Mouse (Mus musculus) frontal cortex, adult (tissue): ENCODE data around the gene Tdrd6.

Source experiments
- ATAC-seq: cut with Nextera tagmentation; 2 replicates; pipeline ENCODE4 v1.9.2; 2017; ENCODE audit warnings: mild to moderate bottlenecking, moderate library complexity, mixed read lengths; ENCODE audit not compliant: low TSS enrichment

The Tdrd6 gene

DNA sequence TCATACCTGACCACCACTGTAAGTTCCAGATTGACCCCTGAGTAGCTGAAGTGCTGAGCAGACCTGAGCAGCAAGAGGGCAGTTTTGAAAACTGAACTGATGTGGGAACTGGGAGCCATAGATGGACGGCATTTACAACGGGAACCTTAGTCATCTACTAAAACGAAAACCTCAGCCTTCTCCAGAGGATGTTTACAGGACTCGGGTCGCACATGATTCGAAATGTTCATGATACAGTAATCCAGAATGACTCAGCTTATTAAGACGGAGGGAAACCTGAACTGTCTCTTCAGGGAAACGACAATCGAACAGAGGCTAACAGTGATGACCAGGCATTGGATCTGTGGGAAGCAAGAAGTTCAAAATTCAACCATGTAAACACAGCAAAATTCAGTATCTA lies 10.9 kb downstream of the Tdrd6 start:
- no peak for ATAC-seq

DNA sequence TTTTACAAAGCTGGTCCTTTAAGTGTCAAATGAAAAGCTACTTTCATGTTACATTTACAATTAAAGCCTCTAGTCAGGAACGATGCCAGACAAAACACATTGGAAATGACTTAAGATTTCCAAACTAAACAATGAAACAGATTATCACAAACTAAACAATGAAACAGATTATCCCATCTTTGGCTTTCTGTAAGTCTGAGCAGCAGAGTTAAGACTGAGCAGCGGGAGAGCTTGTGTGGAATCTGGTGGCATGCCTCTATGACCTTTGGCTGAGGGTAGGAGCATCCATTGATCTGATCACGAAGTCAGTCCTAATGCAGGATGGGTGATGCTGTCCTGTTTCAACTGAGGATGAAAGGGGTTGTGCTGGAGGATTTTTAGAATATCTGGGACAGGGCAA lies 17.9 kb downstream of the Tdrd6 start:
- no peak for ATAC-seq

DNA sequence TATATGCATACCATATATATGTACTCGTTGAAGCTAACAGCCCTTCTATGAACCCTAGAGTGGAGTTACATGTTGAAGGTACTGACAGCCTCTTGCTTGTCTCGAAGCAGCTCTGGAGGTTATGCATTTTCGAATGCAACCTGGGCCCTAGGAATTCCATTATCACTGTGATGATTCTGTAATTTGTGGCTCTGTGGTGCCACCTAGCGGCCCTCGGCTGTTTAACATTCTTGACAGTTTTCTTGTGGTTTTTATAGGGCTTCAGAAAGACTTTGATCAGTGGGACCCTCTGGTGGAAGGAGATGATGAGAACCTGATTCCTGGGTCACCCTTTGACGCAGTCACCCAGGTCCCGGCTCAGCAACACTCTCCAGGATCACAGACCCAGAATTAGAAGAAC lies 18.5 kb downstream of the Tdrd6 start:
- ATAC-seq, result peak; percentile 57

DNA sequence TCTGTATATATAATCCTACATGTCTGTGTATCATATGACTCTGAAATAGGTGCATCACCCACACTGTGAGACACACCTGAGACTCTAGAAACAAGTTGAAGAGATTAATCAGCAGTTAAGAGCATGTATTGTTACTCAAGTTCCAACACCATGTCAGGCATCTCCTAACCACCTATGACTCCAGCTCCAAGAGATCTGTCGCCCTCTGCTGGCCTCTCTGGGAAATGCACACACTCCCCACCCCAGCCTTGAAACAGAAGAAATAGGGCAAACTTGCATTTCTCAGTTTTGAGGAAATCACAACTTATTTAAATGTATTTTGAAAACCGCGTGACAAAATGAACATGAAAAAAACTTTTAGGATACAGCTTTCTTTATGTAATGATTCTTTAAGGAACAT lies 23.4 kb downstream of the Tdrd6 start:
- peak; percentile 64; the same call in 1 of the 2 replicates for ATAC-seq

DNA sequence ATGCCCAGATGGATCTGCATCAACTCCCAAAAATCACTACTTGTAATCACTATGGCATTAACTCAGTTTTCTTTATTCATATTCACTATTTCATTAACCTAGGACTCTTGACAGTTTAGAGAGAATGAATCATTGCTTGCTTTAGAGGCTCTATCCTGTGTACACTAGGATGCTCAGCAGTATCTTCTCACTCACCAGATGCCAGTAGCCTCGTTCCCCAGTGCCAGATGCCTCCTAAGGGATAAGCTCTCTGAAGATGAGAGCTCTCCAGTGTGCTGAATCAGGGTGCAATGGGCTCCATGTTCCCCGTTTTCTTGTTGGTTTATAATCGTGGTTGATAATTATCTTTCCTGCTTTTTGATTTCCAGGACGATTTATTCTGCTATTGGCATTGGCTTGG lies 31.4 kb downstream of the Tdrd6 start:
- peak; percentile 64; the same call in 1 of the 2 replicates for ATAC-seq

DNA sequence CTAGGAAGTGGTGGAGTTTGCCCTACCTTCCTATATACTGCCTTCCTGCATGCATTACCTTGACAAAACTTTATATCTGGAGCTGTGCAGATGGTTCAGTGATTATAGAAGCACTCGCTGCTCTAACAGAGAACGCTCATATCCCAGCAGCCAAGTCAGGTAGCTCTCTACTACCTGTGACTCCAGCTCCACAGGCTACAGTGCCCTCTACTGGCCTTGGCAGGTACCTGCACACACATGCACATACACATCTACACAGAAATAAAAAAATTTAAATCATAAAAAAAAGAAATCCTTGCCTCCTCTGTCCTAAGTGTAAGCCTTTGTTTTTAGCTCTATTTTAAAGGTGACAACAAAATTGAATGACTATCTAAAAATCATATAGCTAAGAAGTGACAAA lies 32.4 kb downstream of the Tdrd6 start:
- no peak for ATAC-seq

DNA sequence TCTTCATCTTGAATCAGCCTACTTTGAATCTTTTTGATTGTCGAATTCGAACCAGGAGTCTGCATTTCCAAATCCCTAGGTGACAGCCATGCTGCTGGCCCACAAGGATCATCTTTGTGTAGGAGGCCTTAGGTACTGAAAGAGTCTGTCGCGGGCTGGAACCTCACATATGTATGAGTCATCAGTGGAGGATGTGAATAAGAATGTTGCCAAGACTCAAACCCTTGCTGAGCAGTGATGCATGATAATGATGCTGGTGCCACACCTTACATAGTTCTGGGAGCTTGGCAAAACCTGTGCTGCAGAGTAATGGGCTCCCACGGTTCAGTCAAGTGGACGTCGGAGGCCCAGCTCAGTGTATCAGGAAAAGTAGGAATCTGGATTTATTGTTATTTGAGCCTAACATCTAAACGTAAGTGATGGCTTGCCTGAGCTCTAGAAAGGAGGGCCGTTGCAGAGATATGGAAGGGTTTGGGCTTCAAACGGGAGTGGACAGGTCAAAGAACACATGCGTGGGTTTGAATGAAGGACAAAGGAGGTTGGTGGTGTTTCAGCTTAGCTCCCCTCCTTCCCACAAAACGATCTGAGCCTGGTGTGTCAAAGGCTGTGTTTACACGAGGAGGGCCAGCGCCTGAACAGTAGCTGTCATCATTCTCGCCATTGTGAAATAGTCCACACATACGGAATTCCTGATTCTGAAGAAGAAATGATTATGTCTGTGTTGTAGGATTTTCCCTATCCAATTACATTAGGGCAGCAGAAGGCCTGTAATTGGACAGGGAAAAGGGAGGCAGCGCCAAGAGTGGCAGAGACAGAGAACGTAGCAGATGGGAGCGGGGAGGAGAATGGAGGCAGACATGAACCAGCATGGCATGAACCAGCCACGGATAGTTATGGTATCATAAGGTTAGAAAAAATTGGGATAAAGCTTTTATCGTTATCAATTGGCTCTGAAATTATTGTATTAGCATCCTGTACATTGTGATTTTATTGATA lies 37.5 kb downstream of the Tdrd6 start:
- ATAC-seq, result peak; percentile 100

DNA sequence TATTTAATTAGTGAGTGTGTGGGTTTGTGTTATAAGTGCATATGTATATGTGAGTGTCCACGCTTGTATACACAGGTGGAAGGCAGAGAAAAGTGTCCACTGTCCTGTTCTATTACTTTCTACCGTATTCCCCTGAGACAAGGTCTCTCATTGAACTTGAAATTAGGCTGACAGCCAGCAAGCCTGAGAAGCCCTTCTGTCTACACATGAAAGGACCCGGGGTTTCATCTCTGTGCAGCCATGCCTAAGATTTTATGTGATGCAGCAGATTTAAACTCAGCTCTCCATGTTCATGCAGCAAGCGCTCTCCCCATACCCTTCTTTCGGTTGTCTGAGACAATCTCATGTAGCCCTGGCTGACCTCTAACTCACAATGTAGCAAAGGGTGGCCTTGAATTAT lies 39.6 kb downstream of the Tdrd6 start:
- no peak for ATAC-seq

DNA sequence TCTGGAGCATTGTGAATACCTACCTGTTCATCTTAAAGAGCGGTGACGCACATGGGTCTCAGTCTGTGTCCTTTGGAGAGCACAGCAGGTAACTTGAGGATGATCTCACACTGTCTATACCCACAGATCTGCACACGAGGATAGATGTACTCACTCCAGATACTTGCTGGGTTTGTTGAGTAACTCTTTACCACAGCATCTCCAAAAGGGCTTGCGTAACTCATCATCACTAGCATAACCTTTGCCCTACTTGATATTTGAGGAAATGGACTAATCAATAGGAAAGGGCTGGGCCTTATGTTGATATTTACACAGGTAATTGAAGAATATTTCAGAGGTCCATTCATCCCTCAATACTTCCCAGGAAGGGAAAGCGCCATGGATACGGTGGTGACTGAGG lies 40.3 kb downstream of the Tdrd6 start:
- no peak for ATAC-seq

DNA sequence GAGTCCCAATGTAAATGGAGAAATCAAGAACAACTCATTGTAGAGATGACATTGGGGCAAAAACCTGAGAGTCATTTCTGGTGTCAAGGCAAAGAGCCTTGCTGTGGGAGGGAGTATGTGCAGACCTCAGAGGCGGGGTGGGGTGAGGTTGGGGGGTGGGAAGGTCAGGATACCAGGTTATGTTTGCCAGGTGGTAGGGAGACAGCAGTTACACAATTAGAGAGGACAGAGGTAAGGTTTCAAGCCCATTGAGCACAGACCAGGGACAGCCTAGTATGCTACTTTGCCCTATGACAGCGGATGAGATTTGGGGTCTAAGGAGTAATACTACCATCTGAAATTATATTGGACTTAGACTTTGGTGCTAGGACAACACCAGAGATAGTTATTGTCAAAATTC lies 42.8 kb downstream of the Tdrd6 start:
- ATAC-seq, result no peak

DNA sequence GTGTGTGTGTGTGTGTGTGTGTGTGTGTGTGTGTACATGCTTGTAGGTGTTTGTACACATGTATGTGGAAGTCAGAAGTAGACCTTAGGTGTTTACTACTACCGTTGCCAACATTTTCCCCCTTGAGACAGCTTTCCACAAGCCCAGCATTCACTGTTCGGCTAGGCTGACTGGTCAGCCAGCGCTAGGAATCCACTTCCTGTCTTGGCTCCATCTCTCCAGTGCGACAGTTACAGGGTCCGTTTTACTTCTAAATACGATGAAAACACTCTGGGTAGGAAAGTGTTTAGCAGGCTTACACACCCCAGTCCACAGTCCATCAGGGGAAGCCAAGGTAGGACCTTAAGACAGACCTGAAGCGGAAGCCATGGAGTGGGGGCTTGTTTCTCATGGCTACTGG lies 45.3 kb downstream of the Tdrd6 start:
- ATAC-seq, result no peak

DNA sequence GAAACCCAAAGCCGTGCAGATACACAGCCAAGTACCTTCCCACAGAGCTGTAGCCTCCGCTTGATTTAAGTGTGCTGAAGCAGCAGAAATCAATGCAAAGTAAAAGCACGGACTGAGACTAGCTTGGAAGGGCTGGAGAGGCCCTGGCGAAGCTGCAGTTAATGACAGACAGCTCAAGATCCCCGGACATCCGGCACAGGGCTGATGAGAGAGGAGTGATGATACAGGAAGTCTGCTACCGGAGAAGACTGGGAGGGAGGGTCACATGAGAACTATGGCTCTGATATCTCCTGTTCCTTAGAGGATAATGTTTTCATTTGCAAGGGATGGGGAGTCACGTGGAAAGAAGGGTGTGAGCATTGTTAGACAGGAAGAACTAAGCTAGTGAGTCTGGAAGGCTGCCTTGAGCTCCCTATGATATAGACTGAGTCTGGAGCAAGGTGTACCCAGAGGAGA lies 49.1 kb downstream of the Tdrd6 start:
- peak; percentile 85 for ATAC-seq

DNA sequence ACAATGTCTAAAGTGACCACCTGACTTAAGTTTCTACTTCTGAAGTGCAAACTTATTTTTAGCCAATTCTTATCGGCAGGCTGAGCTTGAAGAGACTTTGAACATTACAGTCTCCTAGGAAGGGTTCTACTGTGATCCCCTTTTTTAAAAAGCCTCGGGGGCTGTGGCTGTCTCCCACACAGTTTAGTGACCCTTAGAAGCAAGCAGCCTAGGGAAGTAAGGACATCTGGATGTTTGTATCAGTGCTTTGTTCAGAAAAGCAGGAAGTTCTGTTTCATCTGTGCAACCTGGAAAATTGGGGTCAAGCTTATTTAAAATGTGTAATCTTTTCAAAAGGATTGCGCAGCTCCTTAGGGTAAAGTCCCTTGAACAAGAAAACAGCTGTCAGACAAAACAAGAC lies 49.6 kb downstream of the Tdrd6 start:
- no peak for ATAC-seq

DNA sequence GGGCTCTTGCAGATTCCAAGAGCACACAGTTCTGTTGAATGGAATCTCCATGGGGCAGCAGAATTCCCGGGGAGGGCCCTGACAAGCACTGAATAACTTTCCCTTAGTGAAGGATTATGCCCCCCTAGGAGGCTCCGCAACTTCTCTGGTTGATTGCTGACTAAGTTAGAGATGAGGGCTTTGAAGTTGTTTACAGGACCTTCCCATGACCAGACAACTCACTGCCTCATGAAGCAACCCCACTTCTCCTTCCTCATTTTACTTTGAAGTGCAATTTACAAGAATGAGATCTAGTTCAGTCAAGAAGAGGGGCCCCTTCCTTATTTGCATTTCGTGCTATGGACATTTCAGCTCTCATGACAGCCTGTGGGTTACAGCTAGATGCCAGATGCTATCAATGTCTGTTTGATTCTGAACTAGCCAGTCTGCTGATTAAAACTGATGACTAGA lies 56.5 kb downstream of the Tdrd6 start:
- ATAC-seq, result no peak

DNA sequence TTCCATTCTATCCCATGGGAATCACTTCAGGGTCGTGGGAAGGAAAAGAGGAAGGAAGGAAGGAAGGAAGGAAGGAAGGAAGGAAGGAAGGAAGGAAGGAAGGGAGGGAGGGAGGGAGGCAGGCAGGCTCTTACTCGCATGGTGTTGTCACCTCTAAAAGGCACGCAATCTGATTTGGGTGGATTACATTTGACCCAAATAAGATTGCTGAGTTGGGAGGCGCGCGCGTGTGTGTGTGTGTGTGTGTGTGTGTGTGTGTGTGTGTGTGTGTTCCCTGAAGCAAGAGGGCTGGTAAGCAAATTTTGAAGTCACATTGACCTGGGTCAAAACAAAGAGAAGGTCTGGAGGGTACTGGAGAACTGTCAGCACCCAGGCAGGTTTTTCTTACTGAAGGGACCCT lies 60.8 kb downstream of the Tdrd6 start:
- ATAC-seq, result no peak

DNA sequence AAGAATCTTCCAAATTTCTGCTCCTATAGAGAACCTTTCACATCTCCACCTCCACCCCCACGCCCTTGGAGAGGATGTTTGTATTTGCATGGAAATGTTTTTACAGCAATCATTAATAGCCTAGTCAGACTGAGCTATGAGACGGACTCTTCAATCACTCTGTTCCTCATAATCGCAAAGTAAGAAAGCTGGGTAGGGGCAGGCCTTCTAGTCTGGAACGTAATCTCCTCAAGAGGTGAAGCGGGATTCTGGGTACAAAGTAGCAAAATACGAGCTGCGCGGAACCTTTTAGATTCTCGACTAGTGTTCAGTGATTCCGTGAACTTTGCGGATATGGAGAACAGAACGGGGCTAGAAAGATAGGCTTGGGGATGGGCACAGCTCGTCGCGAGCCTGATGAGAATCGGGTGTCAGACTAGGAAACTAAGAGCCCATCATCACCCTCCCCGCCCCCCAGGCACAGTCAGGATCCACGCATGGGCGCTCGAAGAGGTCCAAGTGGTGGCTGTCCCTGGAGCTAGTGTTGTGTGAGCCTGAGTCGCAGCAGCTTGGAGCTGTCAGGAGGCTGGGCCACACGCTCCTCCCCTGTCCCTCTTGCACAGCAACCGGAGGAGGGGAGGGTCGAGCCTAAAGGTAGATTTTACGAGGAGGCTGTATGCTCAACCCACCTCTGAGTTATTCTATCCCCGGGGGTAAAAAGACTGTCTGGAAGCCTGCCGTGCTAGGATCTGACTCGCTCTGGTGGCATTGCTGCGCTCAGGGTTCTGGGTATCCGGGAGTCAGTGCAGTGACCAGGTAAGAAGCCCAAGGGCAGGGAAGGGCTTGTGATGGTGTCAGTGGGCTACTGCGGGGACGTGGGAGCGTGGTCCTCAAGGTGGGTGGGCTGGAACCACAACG lies 61.9 kb downstream of the Tdrd6 start, which contains the start of gene Pla2g7:
Pla2g7 (plus strand) TSS at position 107 of the 897 bp plus-strand sequence.
- ATAC-seq, result peak; percentile 93

DNA sequence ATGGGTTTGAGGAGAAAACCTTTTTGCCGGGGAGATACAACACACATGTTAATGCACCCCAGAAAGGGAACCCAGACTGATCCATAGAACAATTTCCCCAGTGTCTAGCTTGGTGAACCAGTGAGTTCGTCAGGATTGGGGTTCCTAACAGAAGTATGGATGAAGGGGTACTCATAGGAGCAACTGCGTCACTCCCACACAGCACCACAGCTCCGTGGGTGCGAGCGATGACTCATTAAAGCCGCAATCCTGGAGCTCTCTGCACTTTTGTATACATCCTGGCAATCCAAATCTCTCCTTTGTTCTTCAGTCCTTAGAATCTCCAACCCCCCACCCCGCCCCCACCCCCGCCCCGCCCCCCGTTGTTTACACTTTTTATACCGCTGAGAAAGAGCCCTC lies 62.5 kb downstream of the Tdrd6 start:
- ATAC-seq, result 0 out of 2 replicates have a peak, but pooled peaks have one; percentile 20
